Mouse (Mus musculus): ENCODE results near the gene BC017158. TPM values are rescaled to one million over a fixed set of nuclear protein-coding genes. Genes with fewer than 3 reads are reported as not detected.

Gene BC017158
- total RNA-seq, 2 experiments from 2014 or later: 25.6 to 27.6 TPM

- no peak for DNase-seq (ENCODE audit: low spot score in 2 of 2)
Measured at GRCm38 (mm10) chr7:128309776-128310175, 11.8 kb upstream of the BC017158 start.

GRCm38 (mm10) chr7:128309216-128309615 lies 11.2 kb upstream of the BC017158 start:
- no peak for DNase-seq (ENCODE audit: low spot score in 2 of 2)

GRCm38 (mm10) chr7:128307851-128308250 lies 9.9 kb upstream of the BC017158 start:
- DNase-seq (ENCODE audit: low spot score in 2 of 2): no peak

- peak; percentile 9 to 19 for DNase-seq (ENCODE audit: low spot score in 2 of 2)
Measured at GRCm38 (mm10) chr7:128304907-128305306, 6.9 kb upstream of the BC017158 start.

GRCm38 (mm10) chr7:128304198-128304597 lies 6.2 kb upstream of the BC017158 start:
- DNase-seq (ENCODE audit: low spot score in 2 of 2): no peak

- no peak for DNase-seq (ENCODE audit: low spot score in 2 of 2)
Measured at GRCm38 (mm10) chr7:128302151-128302550, 4.2 kb upstream of the BC017158 start.

GRCm38 (mm10) chr7:128300952-128301351 lies 3.0 kb upstream of the BC017158 start:
- DNase-seq (ENCODE audit: low spot score in 2 of 2): no peak

- no peak for DNase-seq (ENCODE audit: low spot score in 2 of 2)
Measured at GRCm38 (mm10) chr7:128298481-128299342, 742 bp upstream of the BC017158 start.

- DNase-seq (ENCODE audit: low spot score in 2 of 2): no peak
Measured at GRCm38 (mm10) chr7:128297291-128297616, 716 bp downstream of the BC017158 start.

- DNase-seq (ENCODE audit: low spot score in 2 of 2): no peak
Measured at GRCm38 (mm10) chr7:128296514-128296913, 1.5 kb downstream of the BC017158 start.

GRCm38 (mm10) chr7:128294785-128295184 lies 3.2 kb downstream of the BC017158 start:
- DNase-seq (ENCODE audit: low spot score in 2 of 2): no peak

GRCm38 (mm10) chr7:128288923-128289544 lies 8.9 kb downstream of the BC017158 start:
- DNase-seq (ENCODE audit: low spot score in 2 of 2): no peak

- DNase-seq (ENCODE audit: low spot score in 2 of 2): no peak
Measured at GRCm38 (mm10) chr7:128285060-128285459, 12.9 kb downstream of the BC017158 start.

- no peak for DNase-seq (ENCODE audit: low spot score in 2 of 2)
Measured at GRCm38 (mm10) chr7:128284047-128284446, 13.9 kb downstream of the BC017158 start.

- DNase-seq (ENCODE audit: low spot score in 2 of 2): no peak
Measured at GRCm38 (mm10) chr7:128282532-128283244, 15.3 kb downstream of the BC017158 start.

- no peak for DNase-seq (ENCODE audit: low spot score in 2 of 2)
Measured at GRCm38 (mm10) chr7:128281765-128282164, 16.2 kb downstream of the BC017158 start.

- no peak for DNase-seq (ENCODE audit: low spot score in 2 of 2)
Measured at GRCm38 (mm10) chr7:128279750-128280149, 18.2 kb downstream of the BC017158 start.

GRCm38 (mm10) chr7:128276051-128276450 lies 21.9 kb downstream of the BC017158 start:
- DNase-seq (ENCODE audit: low spot score in 2 of 2): no peak

GRCm38 (mm10) chr7:128271496-128271895 lies 26.5 kb downstream of the BC017158 start:
- no peak for DNase-seq (ENCODE audit: low spot score in 2 of 2)

- no peak for DNase-seq (ENCODE audit: low spot score in 2 of 2)
Measured at GRCm38 (mm10) chr7:128270431-128270850, 27.5 kb downstream of the BC017158 start.

GRCm38 (mm10) chr7:128267813-128268212 lies 30.2 kb downstream of the BC017158 start:
- DNase-seq (ENCODE audit: low spot score in 2 of 2): no peak

GRCm38 (mm10) chr7:128267391-128267790 lies 30.6 kb downstream of the BC017158 start:
- no peak for DNase-seq (ENCODE audit: low spot score in 2 of 2)

All from left cerebral cortex, adult 18-20 months (tissue).